Mouse (Mus musculus) adrenal gland, adult 2 months (tissue): ENCODE results near the gene Slc30a7. TPM values are rescaled to one million over a fixed set of nuclear protein-coding genes. Genes with fewer than 3 reads are reported as not detected.

Source experiments
- DNase-seq: peaks from one replicate; pipeline ENCODE4 v3.0.0; 2021
- long read RNA-seq: library from polyadenylated mRNA; stranded (forward); transcript quantifications from one replicate; pipeline ENCODE4 v2.0.0, GENCODE M21; 2021
- polyA plus RNA-seq: library from polyadenylated mRNA; depleted of rRNA; stranded (reverse); fragments of >200 nt; gene quantifications from 2 replicates; pipeline ENCODE4 v1.2.3, GENCODE M21; 2012; rRNA removed
- total RNA-seq, 2 experiments: library from RNA; stranded (reverse); gene quantifications; 2 replicates each; pipeline ENCODE4 v1.2.3; 2021

The Slc30a7 gene
- total RNA-seq, result 10 to 100 TPM; 26.8 to 34.5 TPM
- polyA plus RNA-seq, result 5.9 and 7.3 TPM in 2 replicates
- long read RNA-seq, full-length matches to known transcripts, result 16 of 16 reads
- long read RNA-seq, partial matches to known transcripts, result 0 of 16 reads
- long read RNA-seq, other reads (novel, unspliced or antisense), result 0 of 16 reads

DNA sequence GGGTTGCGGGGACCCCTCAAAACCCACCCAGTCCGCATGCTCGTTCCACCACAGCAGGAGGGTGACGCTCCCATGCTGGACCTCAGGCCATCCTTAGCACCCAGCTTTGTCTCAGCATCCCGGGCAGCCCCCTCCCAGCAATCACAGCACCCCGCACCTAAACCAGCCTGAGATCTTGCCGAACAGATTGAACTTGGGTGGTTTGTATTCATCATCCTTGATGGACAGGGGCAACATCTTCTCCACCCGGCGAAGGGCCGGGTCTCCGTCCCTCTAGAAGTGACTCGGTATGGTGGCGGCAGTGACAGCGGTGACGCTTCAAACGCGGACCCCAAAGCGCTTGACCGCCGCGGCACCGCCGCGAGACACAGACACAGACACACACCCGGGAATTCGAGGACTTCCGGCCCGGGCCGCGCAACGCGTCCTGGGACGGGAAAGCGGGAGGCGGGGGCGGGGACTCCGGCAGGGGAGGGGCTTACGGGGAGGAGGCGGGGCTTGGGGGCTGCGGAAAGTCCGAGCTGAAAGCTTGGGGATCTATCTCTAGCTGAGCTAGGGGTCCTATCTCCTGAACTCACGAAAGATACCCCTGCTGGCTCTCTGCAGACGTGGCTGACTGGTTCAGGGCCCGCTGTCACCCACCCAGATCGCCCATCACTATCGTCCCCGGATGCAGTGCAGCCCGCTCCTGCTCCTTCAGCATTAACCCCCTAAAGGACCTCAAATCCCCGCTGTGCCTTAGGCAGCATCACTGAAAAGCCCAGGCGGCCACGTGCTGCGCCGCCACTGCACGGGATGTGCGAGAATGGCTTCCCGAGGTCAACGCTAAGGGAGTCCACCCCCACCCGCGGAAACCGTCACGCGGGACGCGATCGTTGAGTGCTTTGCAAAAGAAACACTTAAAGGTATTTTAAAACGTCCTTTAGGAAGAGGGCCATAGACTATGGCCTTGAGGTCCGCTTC is at the start of gene Slc30a7, which contains the start of gene Extl2:
TSS of gene Slc30a7 (minus strand) at position 429 of the 963 bp plus-strand sequence.
TSS of gene Extl2 (plus strand) at position 485 of the 963 bp plus-strand sequence.
- peak; percentile 90 for DNase-seq

DNA sequence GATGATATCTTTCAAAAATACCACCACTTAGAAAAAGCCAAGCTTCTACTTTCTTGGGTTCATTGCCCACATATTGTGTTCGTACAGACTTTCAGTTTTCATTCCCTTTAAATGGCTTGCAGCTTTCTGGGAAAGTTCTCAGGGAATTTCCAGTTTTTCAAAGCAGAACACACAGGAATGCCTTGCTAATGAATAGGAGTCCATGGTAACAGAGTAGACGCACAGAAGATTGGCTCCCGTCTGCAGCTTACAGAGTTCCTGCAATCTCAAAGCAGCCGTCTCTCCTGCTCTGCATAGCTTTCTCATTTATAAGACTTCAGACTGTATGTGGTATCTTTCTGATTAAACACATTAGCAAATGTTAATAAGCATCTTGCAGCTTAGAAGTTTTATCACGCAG is 39.8 kb upstream of the Slc30a7 start:
- DNase-seq, result no peak

DNA sequence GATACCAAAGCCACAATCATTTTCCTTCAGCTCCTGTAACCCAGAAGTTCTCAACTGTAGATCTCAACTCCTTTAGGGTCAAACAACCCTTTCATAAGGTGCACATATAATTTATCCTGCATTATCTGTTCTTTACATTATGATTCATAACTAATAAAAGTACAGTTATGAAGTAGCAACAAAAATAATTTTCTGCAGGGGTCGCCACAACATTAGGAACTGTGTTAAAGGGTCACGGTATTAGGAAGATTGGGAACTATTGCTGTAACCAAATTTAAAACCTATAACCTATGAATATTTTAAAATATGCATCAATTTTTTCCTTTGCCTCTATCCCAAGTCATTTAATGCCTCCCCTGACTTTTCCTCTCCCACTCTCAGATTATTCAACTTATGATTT is 38.8 kb upstream of the Slc30a7 start:
- DNase-seq, result no peak

DNA sequence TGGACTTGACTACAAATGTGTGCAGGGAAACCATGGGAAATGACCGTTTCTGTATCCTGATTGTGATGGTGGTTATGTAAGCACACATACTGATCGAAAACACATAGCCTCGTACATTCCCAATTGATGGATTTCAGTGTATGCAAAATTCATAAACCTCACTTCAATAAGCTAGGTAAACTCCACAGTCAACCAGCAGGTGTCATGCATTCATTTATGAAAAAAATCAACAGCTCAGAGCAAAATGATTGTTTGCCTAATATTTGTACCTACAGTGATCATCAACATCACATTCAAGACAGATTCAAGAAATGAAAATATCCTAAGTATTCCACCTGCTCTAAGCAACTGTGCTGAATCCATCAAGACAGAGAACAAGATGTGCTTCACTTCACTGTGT is 33.6 kb upstream of the Slc30a7 start:
- no peak for DNase-seq

DNA sequence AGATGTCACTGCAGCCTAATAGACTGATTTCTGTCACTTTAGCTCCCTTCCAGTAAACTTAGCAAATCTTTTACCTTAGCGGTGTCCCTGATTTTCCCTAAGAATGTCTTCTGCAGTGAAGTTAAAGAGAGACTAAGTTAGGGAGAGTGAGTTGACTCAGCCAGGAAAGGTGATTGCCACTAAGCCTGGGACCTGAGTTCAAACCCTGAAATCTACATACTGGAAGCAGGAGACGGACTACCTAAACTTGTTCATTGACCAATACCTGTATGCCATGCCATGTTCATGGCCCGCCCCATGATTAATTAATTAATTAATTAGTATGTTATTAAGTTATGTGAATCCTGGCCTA is 26.6 kb upstream of the Slc30a7 start:
- DNase-seq, result no peak

DNA sequence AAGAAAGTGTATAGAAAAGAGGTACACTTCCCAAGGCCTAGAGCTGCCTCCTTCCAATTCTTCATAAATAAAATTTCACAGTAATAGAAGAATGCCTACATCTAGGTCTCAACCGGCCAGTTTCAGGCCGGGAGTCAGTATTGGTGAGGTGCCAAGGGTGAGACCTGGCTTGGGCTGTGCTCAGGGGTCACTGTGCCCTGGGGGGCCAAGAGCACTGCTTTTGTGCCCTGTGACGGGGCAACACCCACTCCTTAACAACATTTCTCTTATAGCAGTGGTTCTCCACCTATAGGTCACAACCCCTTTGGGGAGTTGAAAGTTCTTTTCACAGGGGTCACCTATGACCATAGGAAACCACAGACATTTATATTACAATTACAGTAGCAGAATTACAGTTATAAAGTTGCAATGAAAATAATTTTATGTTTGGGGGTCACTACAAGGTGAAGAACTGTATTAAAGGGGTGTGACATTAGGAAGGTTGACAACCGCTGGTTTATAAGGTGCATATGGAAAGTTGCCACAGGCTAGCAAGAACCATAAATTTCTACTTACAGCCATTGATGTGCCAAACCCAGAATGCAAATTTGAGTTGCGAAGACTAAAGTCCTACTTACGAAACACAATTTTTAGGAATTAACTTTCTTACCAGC is 26.1 kb upstream of the Slc30a7 start:
- DNase-seq, result no peak

DNA sequence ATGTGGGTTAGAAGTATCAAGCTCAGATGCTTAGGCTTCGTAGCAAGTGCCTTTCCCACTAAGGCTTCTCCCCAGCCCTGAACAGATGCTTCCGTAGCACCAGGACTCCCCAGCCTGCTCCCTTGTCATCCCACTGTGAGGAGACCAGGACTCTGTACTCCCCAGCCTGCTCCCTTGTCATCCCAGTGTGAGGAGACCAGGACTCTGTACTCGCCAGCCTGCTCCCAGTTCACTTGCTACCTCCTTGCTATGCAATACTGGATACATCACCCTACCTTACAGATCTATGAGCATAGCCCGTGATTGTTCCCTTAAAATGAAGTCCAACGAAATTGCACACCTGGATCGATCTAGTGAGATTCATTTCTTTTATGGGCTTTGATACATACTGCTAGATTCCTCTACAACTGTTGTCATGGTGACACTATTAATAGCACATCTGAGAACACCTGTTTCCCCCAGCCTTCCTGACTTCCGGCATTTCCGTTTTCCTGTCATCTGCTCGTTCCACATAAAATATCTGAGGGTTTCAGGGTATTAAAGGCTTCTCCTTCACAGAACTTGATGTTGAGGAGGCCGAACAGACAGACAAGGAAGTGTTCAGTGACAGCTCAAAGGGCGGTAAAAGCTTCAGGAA is 23.1 kb upstream of the Slc30a7 start:
- no peak for DNase-seq

DNA sequence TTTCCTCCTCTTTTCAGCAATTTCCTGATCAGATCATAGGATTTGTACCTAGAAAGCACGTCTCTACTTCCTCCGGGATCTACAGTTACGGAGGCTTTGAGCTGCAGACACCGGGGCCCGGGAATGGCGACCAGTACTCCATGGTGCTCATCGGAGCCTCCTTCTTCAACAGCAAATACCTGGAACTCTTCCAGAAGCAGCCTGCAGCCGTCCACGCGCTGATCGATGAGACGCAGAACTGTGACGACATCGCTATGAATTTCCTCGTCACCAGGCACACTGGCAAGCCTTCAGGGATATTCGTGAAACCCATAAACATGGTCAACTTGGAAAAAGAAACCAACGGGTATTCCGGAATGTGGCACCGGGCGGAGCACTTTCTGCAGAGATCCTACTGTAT is 19.8 kb upstream of the Slc30a7 start:
- DNase-seq, result no peak

DNA sequence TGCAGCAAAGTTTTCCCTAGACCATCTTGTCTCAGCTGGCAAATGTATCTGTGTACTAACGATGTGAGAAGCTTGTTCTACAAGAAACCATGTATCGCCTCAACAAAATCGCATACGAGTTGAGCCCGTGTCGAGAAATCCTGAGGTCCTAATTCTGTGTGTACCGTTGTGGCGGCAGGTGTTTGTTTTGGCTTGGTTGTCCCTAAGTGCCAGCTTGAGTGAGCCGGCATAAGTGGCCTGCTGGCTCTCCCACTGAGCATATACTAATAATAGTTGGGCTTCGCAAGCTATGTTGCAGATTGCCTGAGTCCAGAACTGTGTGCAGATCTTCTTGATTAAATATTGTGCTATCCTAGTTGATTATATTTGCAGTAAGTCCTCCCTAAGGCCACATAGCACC is 18.5 kb upstream of the Slc30a7 start:
- DNase-seq, result no peak

DNA sequence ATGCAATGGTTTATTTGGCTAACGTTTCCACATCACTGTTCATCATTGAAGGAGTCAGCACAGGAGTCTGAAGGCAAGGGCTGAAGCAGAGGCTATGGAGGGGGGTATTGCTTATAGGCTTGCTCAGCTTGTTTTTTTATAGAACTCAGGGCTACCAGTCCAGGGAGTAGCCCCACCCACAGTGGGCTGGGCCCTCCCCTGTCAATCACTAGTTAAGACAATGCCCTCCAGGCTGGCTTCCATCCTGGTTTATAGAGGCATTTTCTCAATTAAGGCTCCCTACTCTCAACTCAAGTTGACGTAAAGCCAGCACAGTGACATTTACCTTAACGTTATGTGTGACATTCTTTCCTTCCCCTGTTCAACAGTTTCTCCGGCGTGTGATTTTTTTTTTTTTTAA is 17.5 kb upstream of the Slc30a7 start:
- no peak for DNase-seq

DNA sequence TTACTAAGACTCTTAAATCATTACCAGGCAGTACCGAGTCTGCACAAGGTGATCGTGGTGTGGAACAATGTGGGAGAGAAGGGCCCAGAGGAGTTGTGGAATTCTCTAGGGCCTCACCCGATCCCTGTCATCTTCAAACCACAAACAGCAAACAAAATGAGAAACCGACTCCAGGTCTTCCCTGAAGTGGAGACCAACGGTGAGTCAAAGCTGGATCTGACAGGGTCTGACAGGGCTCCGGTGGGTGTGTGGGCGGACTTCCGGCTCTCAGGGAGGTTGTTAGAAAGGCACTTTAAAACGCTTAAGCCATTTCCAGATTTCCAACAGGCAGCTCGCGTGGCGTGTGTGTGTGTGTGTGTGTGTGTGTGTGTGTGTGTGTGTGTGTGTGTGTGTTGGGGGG is 17.0 kb upstream of the Slc30a7 start:
- DNase-seq, result no peak

DNA sequence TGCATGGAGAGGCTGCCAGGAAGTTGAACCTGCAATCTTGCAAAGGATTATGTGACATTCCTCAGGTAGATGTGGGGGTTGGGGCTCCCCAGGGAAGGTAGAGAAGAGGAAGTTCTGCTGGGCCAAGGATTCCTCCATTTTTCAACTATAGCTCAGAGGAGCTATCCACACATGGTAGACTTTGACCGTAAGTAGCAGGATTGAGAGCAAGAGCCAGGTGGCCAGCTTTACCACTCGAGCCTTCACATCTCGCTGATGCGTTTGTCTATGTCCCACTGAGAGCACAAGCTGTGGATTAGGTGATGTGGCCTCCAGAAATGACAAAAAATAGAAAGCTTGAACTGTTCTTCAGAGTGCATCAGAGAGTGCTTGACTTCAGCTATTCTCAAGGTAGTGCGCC is 11.9 kb upstream of the Slc30a7 start:
- no peak for DNase-seq

DNA sequence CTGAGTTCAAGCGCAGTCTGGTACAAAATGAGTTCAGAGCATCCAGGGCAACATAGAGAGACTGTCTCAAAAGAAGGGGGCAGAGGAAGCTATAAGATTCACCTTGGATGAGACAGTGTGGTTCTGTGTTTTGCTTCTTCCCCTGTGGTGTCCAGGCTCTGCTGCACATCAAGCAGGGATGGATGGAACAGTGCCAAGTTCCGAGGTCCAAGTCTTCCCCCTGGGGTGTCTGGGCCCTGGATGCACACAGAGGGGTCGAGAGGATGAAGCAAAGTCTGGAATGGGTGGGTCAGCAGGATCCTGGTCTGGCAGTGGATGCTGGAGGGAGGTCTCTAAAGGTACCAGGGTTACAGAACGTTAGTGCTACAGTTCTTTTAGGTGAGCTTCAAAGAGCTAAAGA is 11.4 kb upstream of the Slc30a7 start:
- no peak for DNase-seq

DNA sequence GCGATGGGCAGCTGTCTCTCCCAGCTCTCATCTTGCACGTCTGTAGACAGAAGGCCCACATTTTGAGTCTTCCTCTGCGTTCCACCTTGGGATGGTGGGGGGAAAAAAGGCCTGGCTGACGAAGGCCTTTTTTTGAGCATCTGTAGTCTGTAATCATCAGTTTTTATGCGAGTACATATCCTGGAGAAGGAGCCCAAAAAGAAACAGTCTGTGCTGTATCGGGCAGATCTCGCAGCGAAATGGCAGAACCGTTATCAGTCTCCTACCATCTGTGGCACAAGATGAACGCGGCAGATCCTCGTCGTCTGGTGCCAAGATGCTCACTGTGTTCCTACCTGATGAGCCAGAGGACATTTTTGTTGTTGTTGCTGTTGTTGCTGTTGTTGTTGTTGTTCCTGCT is 8.9 kb upstream of the Slc30a7 start:
- DNase-seq, result no peak

DNA sequence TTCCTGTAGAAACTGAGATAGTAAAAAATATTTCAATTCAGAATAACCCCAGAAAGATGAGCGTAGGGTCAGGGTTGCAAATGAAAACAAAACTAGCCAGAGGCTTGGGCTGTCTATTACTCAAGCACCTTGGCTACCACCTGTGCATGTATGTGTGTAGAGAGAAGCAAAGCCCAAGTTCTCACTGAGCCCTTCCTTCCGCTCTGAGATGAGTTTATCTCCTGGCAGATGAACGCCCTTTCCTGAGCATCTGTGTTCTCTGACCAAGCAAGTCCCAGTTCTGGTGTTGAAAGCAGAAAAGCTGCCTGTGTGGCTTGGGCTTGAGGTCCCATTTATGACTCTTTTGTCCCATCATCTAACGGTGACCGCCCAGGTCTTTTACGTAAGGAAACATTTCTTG is 7.7 kb upstream of the Slc30a7 start:
- no peak for DNase-seq

DNA sequence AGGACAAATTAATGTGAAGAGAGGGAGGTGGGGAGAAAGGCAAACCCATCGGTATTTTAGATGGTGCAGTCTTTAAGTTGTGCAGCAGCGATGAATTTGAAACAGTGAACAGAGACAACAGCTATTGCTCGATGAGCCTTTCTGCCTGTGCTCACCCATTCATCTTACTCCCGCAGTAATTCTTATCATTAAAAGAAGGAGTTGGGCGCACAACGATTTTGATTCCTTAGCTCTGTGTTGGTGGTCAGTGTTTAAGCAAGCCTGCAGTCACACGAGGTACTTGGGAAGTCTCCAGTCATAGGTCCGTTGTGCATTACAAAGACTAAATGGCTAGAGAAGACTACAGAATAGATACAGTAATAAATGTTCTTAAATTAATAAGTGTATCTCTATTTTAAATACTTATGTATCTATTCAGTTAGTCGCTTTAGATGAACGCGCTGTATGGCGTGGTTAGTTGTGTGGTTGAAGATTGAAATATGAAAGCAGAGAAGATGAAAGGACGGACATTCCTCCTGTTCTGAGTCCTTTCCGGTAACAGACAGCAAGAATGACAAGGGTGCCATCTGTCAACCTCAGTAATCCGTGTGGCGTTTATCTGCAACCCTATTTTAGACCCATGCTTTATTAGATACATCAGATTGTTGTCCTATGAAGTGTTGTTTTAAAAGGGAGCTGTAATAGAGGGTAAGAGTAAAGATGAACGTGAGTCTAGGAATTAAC is 2.6 kb upstream of the Slc30a7 start:
- no peak for DNase-seq

DNA sequence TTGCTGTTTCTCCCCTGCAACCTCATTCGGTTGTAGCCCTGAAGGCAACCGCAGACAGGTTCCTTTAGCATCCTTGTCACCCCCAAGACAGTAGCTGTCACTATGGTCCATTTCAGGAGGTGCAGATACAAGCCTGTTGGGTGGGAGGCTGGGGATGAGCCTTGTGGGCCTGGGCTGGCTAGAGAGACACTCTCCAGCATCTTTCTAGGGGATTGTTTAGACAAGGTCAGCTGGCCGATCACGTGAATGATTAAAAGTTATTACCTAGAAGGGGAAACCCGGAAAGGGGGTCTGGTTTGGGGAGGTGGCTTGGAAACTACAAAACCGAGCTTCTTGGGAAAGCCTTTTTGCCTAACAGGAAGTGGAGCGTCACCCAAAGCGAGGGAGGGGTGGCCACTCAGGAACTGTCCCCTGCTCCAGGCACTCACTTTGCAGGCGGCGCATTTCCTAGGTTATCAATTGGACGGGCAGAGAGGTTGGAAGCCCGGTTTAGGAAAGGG is 785 bp upstream of the Slc30a7 start:
- DNase-seq, result peak; percentile 88

DNA sequence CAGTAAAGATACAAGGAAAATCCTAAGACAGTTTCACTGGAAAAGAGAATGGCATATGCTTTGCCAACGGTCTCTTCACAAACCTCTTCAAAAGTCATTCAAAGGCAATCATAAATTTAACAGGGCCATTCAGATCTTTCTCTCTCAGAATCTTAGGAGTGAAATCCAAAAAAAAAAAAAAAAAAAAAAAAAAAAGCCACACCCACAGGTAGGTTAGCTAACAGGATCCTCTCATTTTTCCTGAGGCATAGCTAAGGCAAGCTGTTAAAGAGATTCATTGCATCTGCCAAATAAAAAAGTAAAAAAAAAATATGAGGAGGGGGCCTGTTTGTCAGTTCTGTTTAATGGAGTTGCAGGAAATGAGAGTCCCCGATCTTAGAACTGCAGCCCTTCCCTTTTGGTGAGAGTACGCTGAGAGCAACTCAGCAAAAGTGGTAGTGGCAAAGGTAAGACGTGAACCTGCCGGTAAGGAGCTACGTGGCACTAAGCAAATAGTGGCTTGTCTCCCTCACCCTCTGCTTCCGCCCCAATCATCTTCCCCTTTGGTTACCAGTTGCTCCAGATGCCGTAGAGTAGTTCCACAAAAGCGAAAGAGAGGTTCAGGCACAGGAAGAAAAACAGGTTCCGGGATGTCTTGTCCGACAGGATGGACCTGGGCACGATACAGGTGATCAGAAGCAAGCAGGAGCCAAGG is 775 bp downstream of the Slc30a7 start:
- no peak for DNase-seq

DNA sequence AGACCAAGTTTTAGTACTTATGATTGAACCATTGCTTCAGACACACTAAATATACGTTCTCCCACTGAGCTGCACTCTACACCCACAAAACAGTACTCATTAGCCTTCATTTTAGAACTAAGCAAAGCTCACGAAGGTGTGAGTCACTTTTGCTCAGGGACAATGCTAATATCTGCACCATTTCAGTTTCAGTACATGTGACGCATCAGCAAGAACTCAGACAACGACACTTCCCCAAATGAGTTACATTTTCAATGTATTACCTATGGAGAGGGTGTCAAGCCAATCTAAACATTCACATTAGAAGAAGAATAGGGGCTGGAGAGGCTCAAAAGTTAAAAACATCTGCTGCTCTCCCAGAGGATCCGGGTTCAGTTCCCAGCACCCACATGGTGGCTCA is 10.3 kb downstream of the Slc30a7 start:
- no peak for DNase-seq

DNA sequence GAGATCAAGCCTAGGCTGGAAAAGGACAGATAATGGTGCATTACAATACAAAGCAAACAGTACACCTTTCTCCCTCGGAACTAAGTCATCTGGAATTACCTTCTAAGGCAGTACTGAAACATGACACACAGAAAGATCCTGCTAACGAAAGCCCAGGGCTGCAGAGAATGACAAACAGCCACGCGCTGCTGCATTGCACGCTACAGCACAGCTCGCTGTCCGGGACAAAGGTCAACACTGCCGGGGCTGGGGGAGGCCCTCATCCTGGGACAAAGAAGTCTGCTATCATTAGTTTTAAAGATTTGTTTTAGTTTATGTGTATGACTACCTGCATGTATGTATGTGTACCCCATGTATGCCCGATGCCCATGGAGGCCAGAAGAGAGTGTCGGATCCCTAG is 14.2 kb downstream of the Slc30a7 start:
- DNase-seq, result no peak

DNA sequence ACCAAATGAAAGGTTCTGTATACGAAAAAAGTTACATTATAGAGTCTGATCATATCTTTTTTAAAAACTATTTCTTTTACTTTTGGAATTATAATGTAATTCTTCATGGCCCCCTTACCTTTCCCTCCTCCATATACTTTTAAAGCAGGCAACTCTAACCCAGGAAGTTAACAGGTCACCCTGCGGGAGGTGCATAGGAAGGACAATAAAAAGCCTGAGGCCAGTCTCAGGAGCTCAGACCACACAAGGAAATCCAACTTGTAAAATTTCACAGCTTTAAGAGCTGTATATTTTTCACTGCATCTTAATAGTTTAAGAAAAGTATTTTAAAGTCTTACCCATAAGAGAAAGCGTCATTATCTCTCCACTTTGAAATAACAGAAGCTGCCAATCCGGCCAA is 14.6 kb downstream of the Slc30a7 start:
- DNase-seq, result no peak
